ENCODE assay signal across 17 mouse cellular contexts in genomic region chr16:40324811-40325210, GRCm38 (mm10).
DNase-seq lines count a peak whose midpoint lies in the region; ATAC-seq and TF ChIP-seq lines count a peak whose summit lies in the region.
"Had no signal": no experiment of that assay in that cellular context is flagged by ENCODE, and none has a peak within 500 bp of the region (broad histone marks: within the 10 kb centered on the region; RNA-seq: fewer than 3 reads in every experiment).

No protein-coding gene starts in this region.

- peaks cover 3% of the 10 kb centered on the region; the same call in 1 of the 2 replicates for H3K4me1 ChIP-seq in cerebellum, adult 2 months (ENCODE audit: control insufficient read depth, insufficient read depth, low read length)
- no peaks in the 10 kb centered on the region for H3K4me1 ChIP-seq in hindbrain, postnatal 0 days (ENCODE audit: insufficient read depth, low read length)
- no peaks in the 10 kb centered on the region for H3K4me1 ChIP-seq in hindbrain, embryonic 14.5 days (replicated peaks; ENCODE audit: control insufficient read depth, insufficient read depth, low read length)
- H3K4me1 ChIP-seq: embryonic facial prominence, embryonic 13.5 days; forebrain, embryonic 12.5 days; heart, embryonic 12.5 days; hindbrain, embryonic 12.5 days; intestine, embryonic 15.5 days had no signal

- no peak overlapping the region for H3K4me3 ChIP-seq in cerebellum, adult 2 months (replicated peaks; ENCODE audit: insufficient read depth, low read depth, low read length)
- no peak overlapping the region for H3K4me3 ChIP-seq in hindbrain, postnatal 0 days (ENCODE audit: low read length)
- H3K4me3 ChIP-seq in hindbrain, embryonic 14.5 days (replicated peaks; ENCODE audit: low read length): no peak overlapping the region
- H3K4me3 ChIP-seq: embryonic facial prominence, embryonic 13.5 days; forebrain, embryonic 12.5 days; heart, embryonic 12.5 days; hindbrain, embryonic 12.5 days; intestine, embryonic 15.5 days had no signal

- H3K4me2 ChIP-seq in hindbrain, postnatal 0 days (ENCODE audit: low read depth, low read length): no peak overlapping the region
- no peak overlapping the region for H3K4me2 ChIP-seq in hindbrain, embryonic 14.5 days (replicated peaks)
- H3K4me2 ChIP-seq: embryonic facial prominence, embryonic 13.5 days; forebrain, embryonic 12.5 days; heart, embryonic 12.5 days; hindbrain, embryonic 12.5 days; intestine, embryonic 15.5 days had no signal

- H3K9me3 ChIP-seq in hindbrain, postnatal 0 days (ENCODE audit: low read length): no peaks in the 10 kb centered on the region
- no peaks in the 10 kb centered on the region for H3K9me3 ChIP-seq in hindbrain, embryonic 14.5 days (ENCODE audit: control insufficient read depth, low read length)
- H3K9me3 ChIP-seq: embryonic facial prominence, embryonic 13.5 days; forebrain, embryonic 12.5 days; heart, embryonic 12.5 days; hindbrain, embryonic 12.5 days; intestine, embryonic 15.5 days had no signal

- no peak for TF ChIP-seq POLR2A in cerebellum, adult 2 months (IDR thresholded peaks at IDR 0.05; ENCODE audit: borderline replicate concordance, insufficient read depth, low read length)

- peak; percentile 69; the same call in 1 of the 2 replicates for ATAC-seq in hindbrain, postnatal 0 days
- ATAC-seq in hindbrain, embryonic 14.5 days (ENCODE audit: low FRiP score): no peak
- ATAC-seq: forebrain, embryonic 16.5 days; intestine, embryonic 15.5 days had no signal

- peak; percentile 14 to 52 for DNase-seq in cerebellum, adult 2 months
- DNase-seq in cerebellum, adult 18-20 months: no peak
- peak; percentile 25 for DNase-seq in hindbrain, postnatal 0 days (ENCODE audit: low spot score)
- DNase-seq in hindbrain, embryonic 14.5 days (ENCODE audit: low spot score): no peak
- peak; percentile 15 for DNase-seq in cerebellum, adult 9-11 months
- peak; percentile 16 to 18 for DNase-seq in cerebellum, postnatal 36 days
- DNase-seq in layer of hippocampus, postnatal 25 days (ENCODE audit: extremely low spot score in 1 of 2, low spot score in 1 of 2): no peak
- DNase-seq: adrenal gland, postnatal 10 days; gastrocnemius, postnatal 14 days; heart, postnatal 36 days; kidney, adult 18-20 months had no signal

- no peak overlapping the region for H3K27ac ChIP-seq in cerebellum, adult 2 months (ENCODE audit: insufficient read depth, low read length)
- H3K27ac ChIP-seq in hindbrain, postnatal 0 days: no peak overlapping the region
- H3K27ac ChIP-seq in hindbrain, embryonic 14.5 days: no peak overlapping the region
- H3K27ac ChIP-seq: embryonic facial prominence, embryonic 13.5 days; forebrain, embryonic 12.5 days; hindbrain, embryonic 12.5 days; intestine, embryonic 15.5 days had no signal

- no peak overlapping the region for H3K9ac ChIP-seq in hindbrain, postnatal 0 days (replicated peaks; ENCODE audit: low read length)
- H3K9ac ChIP-seq in hindbrain, embryonic 14.5 days: no peak overlapping the region
- H3K9ac ChIP-seq: embryonic facial prominence, embryonic 13.5 days; forebrain, embryonic 12.5 days; heart, embryonic 12.5 days; hindbrain, embryonic 12.5 days; intestine, embryonic 15.5 days had no signal

- WGBS in cerebellum, adult 2 months: 39% methylated on average over 3 of the region's 3 CpGs
- WGBS in hindbrain, postnatal 0 days: 85% methylated on average over 3 of the region's 3 CpGs
- WGBS in hindbrain, embryonic 14.5 days: 88% methylated on average over 3 of the region's 3 CpGs

- no peaks in the 10 kb centered on the region for H3K36me3 ChIP-seq in hindbrain, postnatal 0 days (ENCODE audit: insufficient read depth, low read length)
- no peaks in the 10 kb centered on the region for H3K36me3 ChIP-seq in hindbrain, embryonic 14.5 days (replicated peaks; ENCODE audit: control insufficient read depth, insufficient read depth)
- H3K36me3 ChIP-seq: embryonic facial prominence, embryonic 13.5 days; forebrain, embryonic 12.5 days; heart, embryonic 12.5 days; hindbrain, embryonic 12.5 days; intestine, embryonic 15.5 days had no signal

- TF ChIP-seq CTCF in cerebellum, adult 2 months (IDR thresholded peaks at IDR 0.05; ENCODE audit: borderline replicate concordance, insufficient read depth, low read depth, low read length): no peak
- TF ChIP-seq CTCF in hindbrain, postnatal 0 days (IDR thresholded peaks at IDR 0.05; ENCODE audit: low read depth): no peak

- H3K27me3 ChIP-seq in cerebellum, adult 2 months (ENCODE audit: control insufficient read depth, insufficient read depth, low read length): no peaks in the 10 kb centered on the region
- H3K27me3 ChIP-seq in hindbrain, postnatal 0 days (ENCODE audit: insufficient read depth, low read length): no peaks in the 10 kb centered on the region
- no peaks in the 10 kb centered on the region for H3K27me3 ChIP-seq in hindbrain, embryonic 14.5 days (ENCODE audit: control insufficient read depth, insufficient read depth, low read length)
- H3K27me3 ChIP-seq: embryonic facial prominence, embryonic 13.5 days; forebrain, embryonic 12.5 days; heart, embryonic 12.5 days; hindbrain, embryonic 12.5 days; intestine, embryonic 15.5 days had no signal

Comparison
In these comparisons a context has a peak if more than half of its experiments do, and no peak if none do; other contexts are left out.
1. DNase-seq: peak in cerebellum, adult 2 months (2 of 2), hindbrain, postnatal 0 days (single experiment), cerebellum, adult 9-11 months (single experiment) and cerebellum, postnatal 36 days (2 of 2); none in cerebellum, adult 18-20 months (0 of 2), hindbrain, embryonic 14.5 days (single experiment) and layer of hippocampus, postnatal 25 days (0 of 2).